Mouse (Mus musculus) liver, embryonic 12.5 days (tissue): ENCODE measurements around the gene Ildr1. TPM values are rescaled to one million over a fixed set of nuclear protein-coding genes. Genes with fewer than 3 reads are reported as not detected.

Experiments used
- polyA plus RNA-seq: library from polyadenylated mRNA; unstranded; fragments of >200 nt; fragmentation: Nextera tagmentation; extraction: Ambion mirVana; gene quantifications from 2 replicates; pipeline ENCODE4 v1.2.1, GENCODE M21; 2016

Gene Ildr1
- polyA plus RNA-seq, 1 experiment from 2014 or later = 0.05 TPM

Other genes starting within 250 kb of the Ildr1 start
- gene Stfa3, start 238.6 kb upstream of the Ildr1 start, polyA plus RNA-seq = 12.4 and 14.7 TPM in 2 replicates
- gene Casr, start 131.8 kb upstream of the Ildr1 start, polyA plus RNA-seq = not detected in 2 replicates
- 4.3 and 4.9 TPM in 2 replicates for gene Cd86, start 27.9 kb upstream of the Ildr1 start, polyA plus RNA-seq
- 1.4 and 2.1 TPM in 2 replicates for gene Slc15a2, start 91.0 kb downstream of the Ildr1 start, polyA plus RNA-seq
- gene Iqcb1, start 134.4 kb downstream of the Ildr1 start, polyA plus RNA-seq = 16.6 and 17.4 TPM in 2 replicates
- gene Eaf2, start 181.0 kb downstream of the Ildr1 start, polyA plus RNA-seq = 0.35 and 0.39 TPM in 2 replicates
- 31.4 and 36.3 TPM in 2 replicates for gene Golgb1, start 181.2 kb downstream of the Ildr1 start, polyA plus RNA-seq
- 12.5 and 13.1 TPM in 2 replicates for gene Hcls1, start 241.0 kb downstream of the Ildr1 start, polyA plus RNA-seq